Mouse (Mus musculus) cerebellum, postnatal 36 days (tissue): ENCODE measurements around the gene Tinag.
"Not testable (repeated sequence)": the region's sequence is repeated elsewhere in the genome, so short reads cannot be mapped to it uniquely, and the experiment has no call there.

Experiments
- DNase-seq, 2 experiments: peaks; one replicate each; pipeline ENCODE4 v3.0.0; 2021 to 2022; ENCODE audit warnings: mixed read lengths in 2 of 2

Tinag gene

DNA sequence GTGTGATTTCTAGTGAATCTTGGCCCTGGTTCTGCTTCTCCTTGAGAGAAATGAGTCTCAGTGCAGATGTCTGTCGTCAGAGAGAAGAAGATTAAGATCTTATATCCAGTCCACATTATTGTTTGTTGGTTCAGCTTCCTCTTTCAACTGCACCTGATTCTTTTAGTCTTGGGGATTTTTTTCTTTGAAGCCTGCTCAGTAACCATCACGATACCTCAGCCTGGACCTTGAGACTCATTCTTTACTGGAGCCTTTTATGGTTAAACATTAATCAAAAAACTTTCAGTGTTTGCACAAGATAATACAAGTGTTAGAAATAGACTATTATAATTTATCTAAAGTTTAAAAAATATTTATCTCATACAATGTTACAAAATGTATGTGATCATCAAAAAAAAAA is at the start of gene Tinag:
Gene Tinag (minus strand): TSS at position 210 of the 400 bp plus-strand sequence.
- DNase-seq, result no peak

DNA sequence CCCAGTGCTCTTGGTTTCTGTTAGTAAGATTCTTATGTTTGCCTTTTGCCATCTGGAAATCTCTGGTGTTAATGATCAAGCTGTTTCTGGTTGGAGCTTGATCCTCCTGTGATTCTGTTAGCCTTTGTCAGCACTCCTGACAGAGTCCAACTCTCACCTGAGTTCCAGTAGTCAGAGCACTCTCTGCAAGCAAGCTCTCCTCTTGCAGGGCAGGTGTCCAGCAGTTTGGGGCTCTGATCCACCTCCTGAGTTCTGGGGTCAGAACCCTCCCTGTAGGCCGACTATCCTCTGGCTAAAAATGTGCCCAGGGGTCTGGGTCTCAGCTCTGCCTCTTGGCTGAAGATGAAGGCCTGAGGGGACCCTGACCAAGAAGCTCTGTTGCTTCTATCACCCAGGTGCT is 37.6 kb upstream of the Tinag start:
- DNase-seq, result not testable (repeated sequence)

DNA sequence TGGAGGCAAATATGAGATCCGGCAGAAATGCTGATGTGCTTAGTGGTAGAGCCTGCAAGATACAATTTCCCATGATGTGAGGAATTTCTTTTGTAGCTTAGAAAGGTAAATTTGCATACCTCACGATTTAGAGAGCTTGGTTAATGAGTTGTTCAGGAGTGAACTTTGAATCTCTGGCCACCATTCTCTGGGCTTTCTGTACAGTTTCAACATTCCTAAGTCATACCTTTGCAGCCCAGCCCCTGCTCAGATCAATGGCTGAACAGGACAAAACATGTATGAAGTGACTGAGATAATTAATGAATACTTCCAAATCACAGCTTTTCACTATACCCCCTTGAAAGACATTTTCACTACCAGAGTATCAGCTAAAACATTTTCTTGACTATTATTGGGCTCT is 26.1 kb upstream of the Tinag start:
- DNase-seq, result no peak

DNA sequence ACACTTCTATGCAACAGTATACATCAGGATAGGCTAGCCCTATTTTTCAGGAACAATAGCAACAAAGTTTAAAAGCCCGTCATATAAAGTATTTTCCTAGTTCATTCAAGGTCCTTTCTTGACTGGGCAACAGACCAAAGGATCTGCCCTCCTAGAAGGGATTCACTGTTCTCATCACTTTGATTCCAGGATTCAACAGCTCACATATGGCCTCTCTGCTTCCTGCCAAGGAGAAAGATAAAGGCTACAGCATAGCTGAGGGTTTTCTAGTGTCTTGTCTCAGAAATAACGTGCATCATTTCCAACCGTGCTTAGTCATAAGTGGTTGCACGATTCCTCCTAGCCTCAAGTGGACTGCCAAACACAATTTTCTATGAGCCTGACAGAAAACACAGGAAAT is 11.0 kb upstream of the Tinag start:
- DNase-seq, result peak in 1 of 2 experiments; percentile 7

DNA sequence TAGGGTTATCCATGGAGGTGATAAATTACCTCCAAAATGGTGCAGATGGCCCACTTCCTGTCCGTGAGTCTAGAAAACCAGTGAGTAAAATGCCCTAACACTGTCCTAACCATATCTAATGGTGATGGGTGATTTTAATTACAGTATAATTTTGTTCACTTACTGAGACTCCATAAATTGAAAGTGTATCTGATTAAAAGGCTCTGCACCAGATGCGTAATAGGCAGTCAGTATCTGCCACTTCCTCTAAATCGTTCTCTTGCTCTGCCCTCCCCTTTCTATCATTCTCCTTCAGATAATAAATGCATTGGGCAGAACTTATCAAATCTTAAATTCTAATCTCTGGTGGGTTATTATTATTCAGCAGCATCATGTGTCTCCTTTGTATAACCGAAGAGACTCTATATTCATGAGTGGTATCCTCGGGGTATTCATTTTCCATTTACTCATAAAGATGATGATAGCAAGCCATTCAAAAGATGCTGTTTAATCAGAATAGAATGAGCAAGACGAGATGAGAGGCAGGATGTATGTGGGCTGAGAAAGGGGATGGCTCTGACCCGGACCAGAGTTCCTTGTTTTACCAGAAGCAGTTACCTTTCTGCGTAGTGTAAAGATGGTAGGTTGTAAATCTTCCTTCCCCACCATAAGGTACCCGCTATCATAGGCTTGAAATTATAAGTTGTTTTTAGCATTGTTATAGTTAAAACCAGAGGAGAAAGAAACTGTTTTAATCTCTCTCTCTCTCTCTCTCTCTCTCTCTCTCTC is 9.0 kb upstream of the Tinag start:
- DNase-seq, result no peak

DNA sequence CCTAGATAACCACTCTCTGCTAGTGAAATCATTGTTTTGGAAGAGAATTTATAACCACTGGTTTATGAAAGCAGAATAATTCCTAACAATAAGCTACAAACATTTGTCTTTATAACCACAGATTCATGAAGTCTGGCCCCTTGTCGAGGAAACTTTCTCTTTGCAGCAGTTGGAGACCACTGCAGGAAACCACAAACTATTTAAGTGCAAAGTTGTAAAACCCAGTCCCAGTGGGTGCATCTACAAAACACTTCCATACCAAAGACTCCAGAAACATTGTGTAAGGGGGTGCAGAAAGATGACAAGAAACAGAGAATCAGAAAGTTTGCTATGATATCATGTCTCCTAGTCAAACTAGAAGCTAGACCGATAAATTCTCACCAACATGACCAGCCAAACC is 5.8 kb upstream of the Tinag start:
- no peak for DNase-seq

DNA sequence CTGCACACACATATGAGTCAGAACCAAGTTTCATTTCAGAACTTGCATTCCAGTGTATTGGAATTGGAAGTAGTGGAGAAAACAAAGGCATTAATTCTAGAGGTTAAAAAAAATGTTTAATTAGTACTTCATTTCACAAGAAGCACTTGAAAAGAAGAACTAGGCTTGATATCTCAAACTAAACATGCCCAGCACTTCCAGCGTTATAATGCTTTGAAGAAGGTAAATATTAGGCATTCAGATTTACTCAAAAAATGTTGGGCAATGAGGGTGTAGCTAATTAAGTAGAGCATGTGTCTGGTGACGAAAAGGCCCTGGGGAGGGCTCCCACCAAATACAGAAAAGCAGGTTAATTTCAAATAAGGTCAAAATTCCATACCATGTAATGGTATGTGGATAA is 4.1 kb upstream of the Tinag start:
- DNase-seq, result no peak

DNA sequence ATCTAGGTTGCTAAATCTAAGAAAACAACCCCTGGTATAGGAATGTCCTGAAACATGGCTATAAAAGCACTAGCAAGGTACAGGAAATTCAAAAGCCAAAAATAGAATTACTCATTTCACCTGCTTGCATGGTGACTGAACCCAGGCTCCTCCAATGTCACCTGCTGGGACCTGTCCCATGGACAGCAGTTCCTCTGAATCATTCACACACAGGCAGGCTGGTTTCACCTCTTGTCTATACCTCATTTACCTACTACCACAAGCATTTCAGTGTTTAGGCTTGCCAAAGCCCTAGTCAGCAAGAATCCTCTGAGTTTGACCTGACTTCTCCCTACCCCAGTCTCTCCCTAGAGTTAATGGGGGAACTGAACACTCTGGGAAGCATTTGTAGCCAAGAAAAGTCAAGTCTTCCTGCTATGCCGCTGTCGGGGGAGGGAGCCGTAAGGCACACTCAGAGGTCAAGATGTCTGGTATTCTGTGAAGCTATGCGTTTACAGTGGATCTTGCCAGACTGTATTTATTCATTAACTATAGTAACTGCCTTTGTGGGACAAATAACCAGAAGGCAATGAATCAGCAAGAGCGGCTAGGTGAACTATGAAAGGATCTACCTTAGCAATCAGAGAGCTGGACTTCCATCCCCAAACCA is 597 bp upstream of the Tinag start:
- DNase-seq, result no peak

DNA sequence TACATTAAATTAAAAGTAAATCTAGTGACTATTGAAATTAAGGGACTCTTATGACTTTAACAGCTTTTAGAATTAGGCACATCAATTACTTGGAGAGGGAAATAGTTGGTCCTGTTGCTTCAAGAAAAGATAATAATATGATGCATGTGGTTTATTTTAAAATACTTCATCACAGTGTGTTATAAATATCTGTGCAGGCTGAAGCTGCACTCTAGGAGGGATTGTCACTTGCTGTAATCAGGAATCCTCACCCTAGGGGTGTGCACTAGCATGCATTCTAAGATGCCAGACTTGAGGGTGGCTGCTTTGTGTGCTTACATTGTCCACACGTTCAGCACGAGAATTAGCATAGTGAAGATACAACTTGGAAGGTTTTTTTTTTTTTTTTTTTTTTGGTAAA is 10.2 kb downstream of the Tinag start:
- DNase-seq, result no peak

DNA sequence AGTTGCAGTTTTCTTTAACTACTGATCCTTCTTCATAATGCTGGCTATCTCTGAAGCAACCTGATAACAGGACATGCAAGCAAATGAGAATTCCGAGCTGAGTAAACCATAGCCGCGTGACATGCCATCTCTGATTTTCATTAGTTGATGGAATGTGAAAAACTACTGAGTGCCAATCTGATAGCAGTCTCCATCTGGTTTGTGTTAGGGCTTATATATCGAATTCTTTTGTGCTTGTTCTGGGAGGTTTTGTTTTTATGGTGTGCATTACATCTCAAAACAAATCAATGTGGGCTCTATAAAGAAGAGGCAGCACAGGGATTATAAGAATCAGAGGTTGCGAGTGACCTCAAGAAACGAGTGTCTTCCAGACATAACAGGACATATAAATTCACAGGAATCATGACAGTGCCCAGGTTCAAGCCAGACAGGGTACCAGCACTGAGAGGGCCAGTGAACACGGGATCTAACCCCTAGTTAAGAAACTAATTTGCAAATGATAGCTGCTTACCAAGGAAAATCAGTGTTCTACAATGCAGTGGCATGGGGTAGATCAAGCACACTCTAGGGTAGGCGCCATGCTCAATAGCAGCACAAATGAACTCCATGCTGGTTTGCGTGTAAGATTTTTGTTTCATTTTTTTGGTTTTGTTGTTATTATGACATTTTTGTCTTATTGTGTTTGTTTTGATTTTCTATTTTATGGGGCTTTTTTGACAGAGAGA is 13.0 kb downstream of the Tinag start:
- DNase-seq, result no peak

DNA sequence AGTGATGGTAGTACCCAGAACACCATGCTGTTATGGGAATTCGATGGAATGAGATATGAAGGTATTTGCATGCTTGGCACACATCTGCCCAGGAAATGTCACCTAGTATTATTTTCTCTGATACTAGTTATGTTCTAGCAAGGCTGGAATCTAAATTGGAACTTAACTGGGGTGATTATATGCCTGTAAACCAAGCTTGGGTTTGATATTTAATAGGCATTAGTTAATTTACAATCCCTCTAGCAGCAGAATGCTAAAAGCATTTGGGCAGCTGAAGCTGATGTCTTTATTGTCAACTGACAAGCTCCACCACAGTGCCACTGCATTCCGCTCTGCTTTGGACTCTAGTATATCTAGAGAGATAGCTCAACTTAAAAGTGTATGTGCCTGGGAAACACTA is 20.3 kb downstream of the Tinag start:
- DNase-seq, result no peak

DNA sequence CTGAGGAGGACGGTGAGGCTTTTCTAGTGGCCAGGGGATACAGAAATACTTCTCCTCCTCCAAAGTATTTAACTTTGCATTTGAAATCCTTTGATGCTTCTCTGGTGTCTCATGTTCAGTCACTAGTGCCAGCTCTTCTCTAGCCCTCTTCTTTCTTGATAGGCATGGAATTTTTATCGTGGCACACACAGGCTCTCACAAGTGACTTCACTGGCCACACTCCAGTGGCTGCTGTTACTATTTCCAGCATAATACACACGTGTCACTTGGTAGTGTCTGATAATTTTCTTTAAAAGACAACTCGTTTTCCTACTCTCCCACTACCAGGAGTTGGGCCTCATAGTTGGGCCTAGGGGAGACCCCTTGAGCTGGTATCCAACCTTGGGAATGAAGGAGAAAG is 26.7 kb downstream of the Tinag start:
- no peak for DNase-seq

DNA sequence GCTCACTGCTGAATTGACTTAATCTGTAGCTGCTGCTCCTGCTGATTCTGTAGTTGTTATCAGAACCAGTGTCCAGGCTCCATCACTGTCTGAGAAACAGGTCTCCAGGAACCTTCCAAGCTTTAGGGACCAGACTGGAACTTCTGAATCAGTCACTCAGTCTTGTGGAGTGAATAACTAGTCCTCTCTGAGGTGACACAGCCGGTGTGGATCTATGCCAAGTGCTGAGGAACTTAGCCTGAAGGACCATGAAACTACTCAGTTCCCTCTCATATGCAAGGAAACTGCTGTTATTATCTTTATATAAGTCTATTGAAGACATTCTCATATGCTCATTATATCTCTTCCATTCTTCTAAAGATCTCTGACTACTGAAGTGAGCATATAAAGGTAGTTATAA is 49.6 kb downstream of the Tinag start:
- DNase-seq, result no peak

DNA sequence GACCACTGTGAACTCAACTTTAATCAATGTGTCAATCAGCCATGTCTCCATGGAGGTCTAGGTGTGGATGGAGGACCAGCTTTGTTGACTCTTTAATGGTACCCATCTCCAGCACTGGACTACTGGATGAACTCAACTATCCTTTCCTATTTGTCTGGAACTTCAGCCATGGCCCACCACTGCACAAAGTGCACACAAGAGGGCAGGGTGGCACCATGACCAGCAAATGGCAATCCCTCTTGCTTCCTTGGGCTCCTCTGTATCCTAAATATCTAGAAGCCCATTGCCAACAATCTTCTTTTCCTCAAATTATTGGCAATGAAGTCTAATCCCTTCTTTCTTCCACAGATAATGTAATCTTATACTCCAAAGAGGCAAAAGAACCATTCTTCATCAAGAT is 55.6 kb downstream of the Tinag start:
- DNase-seq, result no peak

DNA sequence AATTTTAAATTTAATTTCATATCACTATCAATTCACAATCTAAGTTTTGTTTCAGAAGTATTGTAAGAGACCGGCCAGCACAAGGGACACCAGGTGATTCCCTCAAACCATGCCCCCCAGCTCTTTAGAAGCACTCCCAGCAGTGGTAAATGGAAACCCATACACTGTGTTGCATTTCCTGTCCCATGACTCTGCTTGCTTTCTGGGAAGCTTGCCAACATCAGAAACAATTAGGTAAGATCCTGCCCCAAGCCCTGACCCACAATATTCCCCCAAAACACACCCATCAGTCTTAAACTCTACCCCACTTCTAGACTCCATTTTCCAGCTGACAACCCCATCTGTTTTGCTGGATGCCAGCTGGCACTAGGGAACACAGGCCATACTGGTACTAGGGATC is 110.8 kb downstream of the Tinag start:
- no peak for DNase-seq

DNA sequence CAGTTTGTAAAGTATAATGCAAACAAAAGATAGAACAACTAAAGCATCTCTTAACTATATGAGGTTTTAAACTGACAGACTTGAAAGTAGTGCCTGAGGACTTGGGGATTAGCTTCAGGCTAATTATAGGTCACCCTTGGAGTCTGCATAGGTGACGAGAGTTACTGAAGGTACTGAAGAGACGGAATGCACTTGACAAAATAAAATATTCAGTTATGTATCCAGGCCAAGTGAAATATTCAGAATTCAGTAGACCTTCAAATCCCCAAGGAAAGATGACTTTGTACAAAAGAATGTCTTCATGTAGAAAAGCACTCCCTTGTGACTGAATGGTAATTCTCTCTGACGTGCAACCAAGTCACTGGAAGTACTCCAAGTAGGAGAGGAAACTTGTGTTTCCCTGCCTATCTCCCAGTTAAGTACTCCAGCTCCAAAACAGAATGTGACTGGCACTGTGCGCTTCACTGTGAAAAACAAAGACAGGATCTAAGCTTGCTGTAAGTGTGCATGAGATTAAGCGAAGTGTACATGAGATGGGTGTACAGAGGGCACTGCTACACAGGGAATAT is 130.4 kb downstream of the Tinag start:
- DNase-seq, result no peak
